Mouse (Mus musculus) spleen, adult 2 months (tissue): ENCODE measurements at regions not wholly inside any gene's neighbourhood (a gene's known extent, or its start where the extent isn't known, plus 50 kb on each side); places are given as distances from the start of the nearest gene placed in this dataset.
A peak's percentile ranks its signal among the peaks of the same experiment; 100 is the strongest.

Source experiments
- CTCF ChIP-seq: fragments of 200-500 bp; IDR thresholded peaks from 2 replicates; pipeline ENCODE4 v1.5.1; 2011; ENCODE audit warnings: mild to moderate bottlenecking, inconsistent platforms; ENCODE audit not compliant: insufficient read depth, insufficient read length, insufficient replicate concordance; ENCODE audit errors: extremely low read depth
- POLR2A ChIP-seq: fragments of 200-500 bp; IDR thresholded peaks from 2 replicates; pipeline ENCODE4 v1.6.1; 2011; ENCODE audit warnings: low read depth, low read length, inconsistent platforms

DNA sequence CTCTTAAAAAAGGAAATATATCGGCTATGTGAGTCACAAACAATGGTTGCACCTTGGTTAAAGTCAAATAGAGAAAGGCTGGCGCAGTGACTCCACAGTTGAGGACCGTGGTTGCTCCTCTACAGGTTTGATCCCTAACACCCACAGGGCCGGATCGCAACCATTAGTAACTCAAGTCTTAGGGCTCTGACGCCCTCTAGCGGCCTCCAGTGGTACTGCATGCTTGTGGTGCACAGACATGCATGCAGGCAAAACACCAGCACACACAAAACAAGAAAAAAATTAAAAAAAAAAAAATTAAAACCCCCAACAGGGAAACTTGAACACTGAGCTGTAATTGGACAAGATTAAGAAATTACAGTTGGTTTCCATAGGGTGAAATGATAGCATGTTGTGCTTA lies 67.1 kb downstream of the Hif1an start:
- peak; percentile 15; the same call in 1 of the 2 replicates for TF ChIP-seq CTCF
- TF ChIP-seq POLR2A = no peak
